Mouse (Mus musculus) kidney, embryonic 14.5 days (tissue): ENCODE results near the gene Kif24. TPM values are rescaled to one million over a fixed set of nuclear protein-coding genes. Genes with fewer than 3 reads are reported as not detected.

Experiments used
- ATAC-seq: fragments of 200-750 bp; cut with Nextera tagmentation; 2 replicates; pipeline ENCODE4 v1.8.0; 2017; ENCODE audit warnings: moderate number of reproducible peaks, mild to moderate bottlenecking, moderate TSS enrichment, moderate library complexity; ENCODE audit not compliant: low FRiP score, low TSS enrichment
- H3K27ac ChIP-seq: fragments of 300-500 bp; sonication (generic); 2 replicates; pipeline ENCODE4 v1.5.1; 2014; ENCODE audit warnings: low read depth, mild to moderate bottlenecking, low read length, moderate library complexity, mixed read lengths
- H3K27me3 ChIP-seq: fragments of 300-500 bp; sonication (generic); 2 replicates; pipeline ENCODE4 v1.6.1; 2014; ENCODE audit warnings: mild to moderate bottlenecking, low read length; ENCODE audit not compliant: control insufficient read depth, insufficient read depth
- H3K36me3 ChIP-seq: fragments of 300-500 bp; sonication (generic); 2 replicates; pipeline ENCODE4 v1.6.1; 2014; ENCODE audit warnings: low read length, mixed read lengths; ENCODE audit not compliant: control insufficient read depth, insufficient read depth
- H3K4me1 ChIP-seq: fragments of 300-500 bp; sonication (generic); 2 replicates; pipeline ENCODE4 v1.6.1; 2014; ENCODE audit warnings: low read length, mixed read lengths; ENCODE audit not compliant: control insufficient read depth, insufficient read depth
- H3K4me2 ChIP-seq: fragments of 300-500 bp; sonication (generic); replicated peaks from 2 replicates; pipeline ENCODE4 v1.6.1; 2014; ENCODE audit warnings: low read depth, mild to moderate bottlenecking, low read length
- H3K4me3 ChIP-seq: fragments of 300-500 bp; sonication (generic); 2 replicates; pipeline ENCODE4 v1.5.1; 2014; ENCODE audit warnings: mild to moderate bottlenecking, low read length
- H3K9ac ChIP-seq: fragments of 300-500 bp; sonication (generic); 2 replicates; pipeline ENCODE4 v1.6.1; 2014; ENCODE audit warnings: low read depth, mild to moderate bottlenecking, low read length, moderate library complexity
- H3K9me3 ChIP-seq: fragments of 300-500 bp; sonication (generic); 2 replicates; pipeline ENCODE4 v1.6.1; 2016; ENCODE audit warnings: low read length; ENCODE audit not compliant: control insufficient read depth
- WGBS: fragments of 180-500 bp; shearing (Covaris S2); extraction: QIAGEN DNeasy Blood & Tissue Kit; methylation state at CpG from one replicate; pipeline ENCODE4 v1.1.7; 2014; 5-methylcytosine and 5-hydroxymethylcytosine counted together
- polyA plus RNA-seq: library from polyadenylated mRNA; unstranded; fragments of >200 nt; fragmentation: Nextera tagmentation; extraction: Ambion mirVana; gene quantifications from 2 replicates; pipeline ENCODE4 v1.2.1, GENCODE M21; 2014

Gene Kif24
- polyA plus RNA-seq, 1 experiment from 2014 or later: 8.5 TPM

- H3K27me3 ChIP-seq: no peaks in the 10 kb centered on the region
- no peak for ATAC-seq
- H3K36me3 ChIP-seq: peaks cover 27% of the 10 kb centered on the region
- no peak overlapping the region for H3K9ac ChIP-seq
- no peaks in the 10 kb centered on the region for H3K9me3 ChIP-seq
- H3K4me3 ChIP-seq: no peak overlapping the region
- no peaks in the 10 kb centered on the region for H3K4me1 ChIP-seq
- H3K4me2 ChIP-seq: no peak overlapping the region
- H3K27ac ChIP-seq: no peak overlapping the region
- WGBS: 89% methylated on average over 5 of the region's 5 CpGs
Observed at GRCm38 (mm10) chr4:41401573-41401972, 63.1 kb downstream of the Kif24 start.

- no peaks in the 10 kb centered on the region for H3K27me3 ChIP-seq
- no peak overlapping the region for H3K4me2 ChIP-seq
- H3K4me1 ChIP-seq: no peaks in the 10 kb centered on the region
- no peak overlapping the region for H3K4me3 ChIP-seq
- no peak overlapping the region for H3K9ac ChIP-seq
- no peak for ATAC-seq
- no peak overlapping the region for H3K27ac ChIP-seq
- H3K9me3 ChIP-seq: no peaks in the 10 kb centered on the region
- peaks cover 27% of the 10 kb centered on the region for H3K36me3 ChIP-seq
Observed at GRCm38 (mm10) chr4:41401167-41401566, 63.5 kb downstream of the Kif24 start.

GRCm38 (mm10) chr4:41399904-41400303 lies 64.8 kb downstream of the Kif24 start:
- H3K36me3 ChIP-seq: peaks cover 31% of the 10 kb centered on the region
- WGBS: 90% methylated on average over 5 of the region's 5 CpGs

GRCm38 (mm10) chr4:41398353-41398752 lies 66.3 kb downstream of the Kif24 start:
- Histone ChIP-seq H3K4me3 (no peak overlapping the region), H3K27me3 (no peaks in the 10 kb centered on the region), H3K4me1 (no peaks in the 10 kb centered on the region), H3K27ac (no peak overlapping the region), H3K36me3 (peaks cover 36% of the 10 kb centered on the region; the same call in 1 of the 2 replicates), H3K9me3 (no peaks in the 10 kb centered on the region), H3K4me2 (no peak overlapping the region), H3K9ac (no peak overlapping the region)
- whole genome bisulfite sequencing: 93% methylated on average over 6 of the region's 6 CpGs
- ATAC-seq: no peak

More at GRCm38 (mm10) chr4:41399904-41400303, 64.8 kb downstream of the Kif24 start:
- H3K4me2 ChIP-seq: no peak overlapping the region
- H3K4me3 ChIP-seq: no peak overlapping the region
- H3K4me1 ChIP-seq: no peaks in the 10 kb centered on the region
- no peaks in the 10 kb centered on the region for H3K9me3 ChIP-seq
- no peak overlapping the region for H3K27ac ChIP-seq
- no peak for ATAC-seq
- H3K27me3 ChIP-seq: no peaks in the 10 kb centered on the region
- H3K9ac ChIP-seq: no peak overlapping the region

- Histone ChIP-seq H3K27ac (no peak overlapping the region), H3K4me3 (no peak overlapping the region), H3K9ac (no peak overlapping the region), H3K9me3 (no peaks in the 10 kb centered on the region), H3K4me1 (no peaks in the 10 kb centered on the region), H3K36me3 (peaks cover 45% of the 10 kb centered on the region), H3K27me3 (no peaks in the 10 kb centered on the region), H3K4me2 (no peak overlapping the region)
- 77% methylated on average over 9 of the region's 9 CpGs for WGBS
- no peak for ATAC-seq
Observed at GRCm38 (mm10) chr4:41394651-41395050, 70.0 kb downstream of the Kif24 start.

GRCm38 (mm10) chr4:41391015-41391414 lies 73.7 kb downstream of the Kif24 start:
- no peaks in the 10 kb centered on the region for H3K4me1 ChIP-seq
- H3K9ac ChIP-seq: no peak overlapping the region
- H3K27me3 ChIP-seq: no peaks in the 10 kb centered on the region
- no peak overlapping the region for H3K27ac ChIP-seq
- no peak overlapping the region for H3K4me2 ChIP-seq
- H3K4me3 ChIP-seq: no peak overlapping the region
- 94% methylated on average over 2 of the region's 2 CpGs for WGBS
- H3K9me3 ChIP-seq: no peaks in the 10 kb centered on the region
- H3K36me3 ChIP-seq: peaks cover 72% of the 10 kb centered on the region
- no peak for ATAC-seq

- peaks cover 72% of the 10 kb centered on the region for H3K36me3 ChIP-seq
Observed at GRCm38 (mm10) chr4:41390122-41390521, 74.6 kb downstream of the Kif24 start.

GRCm38 (mm10) chr4:41389240-41389639 lies 75.4 kb downstream of the Kif24 start:
- no peaks in the 10 kb centered on the region for H3K27me3 ChIP-seq
- H3K9ac ChIP-seq: no peak overlapping the region
- no peak overlapping the region for H3K4me3 ChIP-seq
- no peak for ATAC-seq
- H3K36me3 ChIP-seq: peaks cover 71% of the 10 kb centered on the region
- H3K27ac ChIP-seq: no peak overlapping the region
- no peaks in the 10 kb centered on the region for H3K9me3 ChIP-seq
- 91% methylated on average over 5 of the region's 5 CpGs for WGBS
- H3K4me2 ChIP-seq: no peak overlapping the region
- no peaks in the 10 kb centered on the region for H3K4me1 ChIP-seq

More at GRCm38 (mm10) chr4:41390122-41390521, 74.6 kb downstream of the Kif24 start:
- no peaks in the 10 kb centered on the region for H3K9me3 ChIP-seq
- H3K4me3 ChIP-seq: no peak overlapping the region
- H3K4me2 ChIP-seq: no peak overlapping the region
- no peak for ATAC-seq
- H3K27me3 ChIP-seq: no peaks in the 10 kb centered on the region
- H3K4me1 ChIP-seq: no peaks in the 10 kb centered on the region
- H3K9ac ChIP-seq: no peak overlapping the region
- no peak overlapping the region for H3K27ac ChIP-seq
- 29% methylated on average over 3 of the region's 3 CpGs for WGBS

GRCm38 (mm10) chr4:41388616-41389015 lies 76.1 kb downstream of the Kif24 start:
- Histone ChIP-seq H3K9me3 (no peaks in the 10 kb centered on the region), H3K4me1 (no peaks in the 10 kb centered on the region), H3K36me3 (peaks cover 70% of the 10 kb centered on the region), H3K27ac (no peak overlapping the region), H3K4me2 (no peak overlapping the region), H3K4me3 (no peak overlapping the region), H3K27me3 (no peaks in the 10 kb centered on the region), H3K9ac (no peak overlapping the region)
- WGBS: 86% methylated on average over 5 of the region's 5 CpGs
- ATAC-seq: no peak
